Mouse (Mus musculus): Measurements from ENCODE around the gene Ctnnd2.

Ctnnd2 gene

GRCm38 (mm10) chr15:31063734-31064133 is 891.3 kb downstream of the Ctnnd2 start:
- DNase-seq (ENCODE audit: extremely low read depth, low read depth) = no peak

GRCm38 (mm10) chr15:31068127-31068526 is 895.7 kb downstream of the Ctnnd2 start:
- no peak for DNase-seq (ENCODE audit: extremely low read depth, low read depth)

- no peak for DNase-seq (ENCODE audit: extremely low read depth, low read depth)
Measured at GRCm38 (mm10) chr15:31070311-31070710, 897.9 kb downstream of the Ctnnd2 start.
